Mouse (Mus musculus) layer of hippocampus, adult 9-10 months (tissue): Measurements from ENCODE around the gene Il33.
"Not testable (repeated sequence)": the region's sequence is repeated elsewhere in the genome, so short reads cannot be mapped to it uniquely, and the experiment has no call there.

Source experiments
- DNase-seq: peaks from one replicate; pipeline ENCODE4 v3.0.0; 2022; ENCODE audit warnings: low spot score

The Il33 gene

DNA sequence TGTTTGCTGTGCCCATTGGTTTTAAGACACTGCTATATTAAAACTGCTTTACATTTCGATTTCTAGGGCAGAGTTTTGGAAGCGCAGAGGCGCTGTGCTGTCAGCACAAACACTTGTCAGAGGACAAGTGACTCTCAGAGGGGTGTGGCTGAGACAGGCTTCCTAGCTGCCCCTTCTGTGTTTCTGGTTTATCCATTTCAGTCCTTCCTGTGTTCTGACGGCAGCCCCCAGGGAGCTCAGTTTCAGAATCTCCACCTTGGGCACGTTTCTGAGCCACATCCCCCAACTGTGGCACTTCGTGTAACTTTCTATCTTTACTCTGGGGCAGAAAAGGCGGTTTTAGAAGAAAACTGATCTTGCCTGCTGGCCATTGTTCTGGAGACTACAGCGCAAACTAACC lies 12.5 kb downstream of the Il33 start:
- DNase-seq = no peak

DNA sequence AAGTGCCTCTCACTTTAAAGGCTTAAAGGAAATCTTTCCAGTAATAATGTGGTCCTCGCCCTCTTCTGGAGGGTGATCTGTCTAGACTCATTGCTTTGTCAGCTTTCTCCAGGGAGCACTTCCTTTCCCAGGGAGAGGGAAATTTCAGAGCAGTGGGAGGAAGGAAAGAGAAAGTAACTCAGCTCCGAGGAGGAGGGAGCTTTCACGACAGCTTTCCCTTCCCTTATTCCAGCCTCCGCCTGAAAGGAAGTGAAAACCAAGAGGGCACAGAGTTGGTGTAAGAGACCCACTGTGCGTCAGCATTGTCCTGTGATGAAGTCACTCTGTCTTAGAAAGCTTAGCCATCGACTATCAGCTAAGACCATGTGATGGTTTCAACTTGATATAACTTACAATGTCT lies 15.3 kb downstream of the Il33 start:
- DNase-seq = no peak

DNA sequence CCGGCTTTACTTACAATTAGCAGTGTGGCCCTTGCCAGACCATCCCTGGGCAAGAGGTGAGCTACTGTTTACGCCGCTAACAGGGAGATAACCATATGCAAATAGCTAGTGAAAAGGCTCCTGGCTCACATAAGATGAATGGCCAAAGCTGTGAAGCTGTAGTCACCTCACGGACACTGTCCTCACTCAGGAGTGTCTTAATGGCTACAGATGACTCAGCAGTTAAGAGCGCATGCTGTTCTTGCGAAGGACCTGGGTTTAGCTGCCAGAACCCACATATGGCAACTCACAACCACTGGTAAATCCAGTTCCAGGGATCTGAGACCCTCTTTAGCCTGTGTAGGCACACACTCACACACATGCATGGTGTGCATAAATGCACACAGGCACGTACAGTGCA lies 16.3 kb downstream of the Il33 start:
- no peak for DNase-seq

DNA sequence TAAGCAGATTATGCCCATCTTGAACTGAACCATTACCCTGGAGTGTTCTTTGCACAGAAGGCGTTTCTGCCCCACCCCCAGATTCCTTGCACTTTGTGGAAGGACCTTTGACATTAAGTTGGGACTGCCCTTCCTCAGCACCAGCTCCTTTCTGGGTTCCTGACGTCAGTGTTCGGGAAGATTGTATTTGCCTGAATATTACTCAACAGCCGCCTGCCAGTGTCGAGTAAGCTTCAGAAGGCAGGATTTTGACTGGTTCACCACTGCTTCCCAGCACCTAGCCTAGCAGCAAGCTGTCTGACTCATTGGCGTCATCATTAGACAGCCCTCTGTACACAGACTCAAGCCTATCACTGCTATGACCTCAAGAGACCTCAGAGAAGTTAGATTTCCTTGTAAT lies 17.4 kb downstream of the Il33 start:
- no peak for DNase-seq

DNA sequence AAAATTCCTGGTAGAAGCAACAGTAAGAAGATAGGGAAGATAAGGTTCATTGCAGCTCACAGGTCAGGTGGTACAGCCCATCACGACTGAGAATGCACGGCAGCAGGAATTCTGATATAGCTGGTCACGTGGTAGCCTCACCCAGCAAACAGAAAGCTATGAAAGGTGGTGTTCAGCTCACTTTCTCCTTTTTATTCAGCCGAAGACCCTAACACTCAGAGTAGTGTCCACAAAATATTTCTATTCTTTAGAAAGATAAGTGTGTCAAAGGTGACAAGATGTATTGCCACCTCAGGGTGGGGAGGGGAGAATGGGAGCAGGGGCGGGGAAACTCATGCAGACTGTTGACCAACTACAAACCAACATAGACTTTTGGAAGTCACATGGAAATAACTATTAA lies 19.5 kb downstream of the Il33 start:
- DNase-seq = no peak

DNA sequence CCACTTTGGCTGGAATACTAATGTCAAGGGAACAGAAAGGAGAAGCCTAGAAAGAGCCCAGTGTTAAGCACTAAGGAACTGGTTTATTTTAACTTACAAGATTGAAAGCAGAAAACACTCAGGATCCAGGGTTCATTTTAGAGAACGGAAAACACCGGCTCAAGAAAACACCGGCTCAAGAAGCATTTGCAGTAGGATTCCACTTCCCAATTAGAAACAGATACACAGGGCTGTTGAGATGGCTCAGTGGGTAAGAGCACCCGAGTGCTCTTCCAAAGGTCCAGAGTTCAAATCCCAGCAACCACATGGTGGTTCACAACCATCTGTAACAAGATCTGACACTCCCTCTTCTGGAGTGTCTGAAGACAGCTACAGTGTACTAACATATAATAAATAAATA lies 20.0 kb downstream of the Il33 start:
- not testable (repeated sequence) for DNase-seq

DNA sequence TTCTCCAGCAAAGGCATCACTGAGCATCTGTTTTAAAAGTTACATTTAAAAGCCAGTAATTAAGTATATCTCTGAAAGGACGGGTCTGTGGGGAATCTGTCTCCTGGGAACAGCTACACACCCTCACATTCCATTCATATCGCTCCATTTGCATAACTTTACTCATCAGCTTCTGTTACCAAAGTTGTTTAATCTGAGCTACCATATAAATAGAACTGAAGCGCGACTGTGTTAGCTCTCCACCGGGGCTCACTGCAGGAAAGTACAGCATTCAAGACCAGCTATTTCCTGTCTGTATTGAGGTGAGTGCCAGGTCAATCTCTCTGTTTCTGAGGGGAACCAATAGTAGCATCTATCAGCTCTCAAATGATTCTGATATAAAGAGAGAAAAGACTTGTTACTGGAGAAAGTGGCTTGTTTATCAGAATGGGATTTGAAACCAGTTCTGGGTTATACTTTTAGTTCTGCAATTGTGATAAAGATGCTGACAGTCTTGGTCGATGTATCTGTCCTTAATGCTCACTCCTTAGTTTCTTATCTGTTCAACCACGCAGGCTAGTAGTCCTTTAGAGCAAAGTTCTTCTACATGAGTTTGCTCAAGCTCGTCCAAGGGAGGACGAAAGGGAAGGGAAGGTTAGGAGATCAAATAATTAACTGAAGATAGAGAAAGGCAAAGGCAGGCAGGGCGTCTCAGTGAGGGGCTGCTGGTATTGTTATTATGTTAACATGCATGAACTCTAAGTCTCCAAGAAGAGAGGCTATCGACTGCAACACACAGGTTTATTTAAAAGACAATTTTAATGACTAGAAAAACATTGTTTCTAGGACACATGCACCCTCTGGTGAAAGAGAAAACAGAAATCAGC lies 20.9 kb downstream of the Il33 start:
- no peak for DNase-seq

DNA sequence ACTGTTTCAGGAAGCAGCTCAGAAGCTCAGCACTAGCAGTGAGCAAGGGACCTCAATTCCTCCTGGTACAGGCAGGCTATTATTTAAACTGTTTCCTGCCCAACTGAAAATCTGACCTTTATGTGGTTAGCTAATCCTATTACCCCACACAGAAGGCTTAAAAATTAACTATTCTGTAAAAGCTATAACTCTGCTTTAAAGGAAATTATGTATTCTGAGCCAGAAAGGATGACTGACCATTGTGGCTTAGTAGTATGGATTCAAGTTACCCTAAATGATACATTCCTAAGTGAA lies 21.5 kb downstream of the Il33 start:
- DNase-seq = no peak

DNA sequence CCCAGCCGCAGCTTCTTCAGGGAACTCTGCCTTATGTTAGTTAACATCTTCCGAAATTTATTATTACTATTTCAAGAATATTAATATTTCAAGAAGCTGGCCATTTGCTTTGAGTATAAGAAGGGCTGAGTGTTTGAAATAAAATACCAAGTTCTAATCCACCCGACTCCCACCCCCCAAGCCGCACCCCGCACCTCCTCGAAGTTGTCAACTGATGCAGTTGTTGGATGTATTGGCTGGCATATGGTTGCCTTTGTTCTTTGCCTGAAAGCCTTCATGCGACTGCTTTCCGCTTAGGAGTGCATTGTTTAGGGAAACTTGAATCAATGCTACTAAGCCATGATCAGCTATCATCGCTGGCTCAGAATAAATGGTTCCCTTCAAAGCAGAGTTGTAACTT lies 22.1 kb downstream of the Il33 start:
- DNase-seq = no peak

DNA sequence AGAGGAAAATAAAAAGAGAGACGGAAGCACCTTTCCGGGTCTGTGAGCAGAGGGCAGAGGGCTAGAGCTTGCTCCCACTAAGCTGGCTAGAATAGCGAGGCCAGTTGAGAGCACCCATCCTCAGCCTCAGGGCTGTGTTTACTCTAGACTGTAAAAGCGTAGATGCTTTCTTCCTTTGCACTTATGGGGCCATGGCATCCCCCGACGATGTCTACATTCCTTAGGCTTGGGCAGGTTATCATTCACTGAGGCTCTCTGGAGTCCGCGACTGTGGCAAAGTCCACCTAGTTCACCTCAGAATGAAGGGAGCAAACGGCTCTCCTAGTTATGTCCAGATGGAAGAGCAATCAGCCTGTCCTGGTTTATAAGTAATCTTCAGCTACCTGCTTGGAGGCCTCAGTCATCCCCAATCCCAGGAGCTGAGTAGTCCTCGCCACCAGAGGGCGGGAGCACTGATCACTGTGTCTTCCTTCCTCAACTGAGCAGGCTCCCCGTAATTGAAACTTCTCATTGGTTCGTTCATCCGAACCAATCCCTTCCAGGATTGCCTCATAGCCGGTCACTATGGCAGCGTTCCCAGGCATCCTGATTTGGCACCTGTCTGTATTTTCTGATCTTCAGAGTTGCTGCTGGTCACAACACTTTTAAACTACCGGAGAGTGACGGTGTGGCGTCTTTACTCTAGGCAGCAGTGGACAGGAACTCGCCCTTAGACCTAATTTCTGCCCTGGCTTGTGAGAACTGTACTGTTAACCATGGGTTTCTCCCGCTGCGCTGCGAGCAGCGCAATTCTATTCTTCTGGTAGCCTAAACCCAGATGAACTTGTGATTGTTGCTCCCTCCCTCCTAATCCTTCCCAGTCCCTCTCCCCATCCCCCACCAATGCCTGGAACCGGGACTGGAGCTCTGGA lies 23.2 kb downstream of the Il33 start:
- peak; percentile 42 for DNase-seq

DNA sequence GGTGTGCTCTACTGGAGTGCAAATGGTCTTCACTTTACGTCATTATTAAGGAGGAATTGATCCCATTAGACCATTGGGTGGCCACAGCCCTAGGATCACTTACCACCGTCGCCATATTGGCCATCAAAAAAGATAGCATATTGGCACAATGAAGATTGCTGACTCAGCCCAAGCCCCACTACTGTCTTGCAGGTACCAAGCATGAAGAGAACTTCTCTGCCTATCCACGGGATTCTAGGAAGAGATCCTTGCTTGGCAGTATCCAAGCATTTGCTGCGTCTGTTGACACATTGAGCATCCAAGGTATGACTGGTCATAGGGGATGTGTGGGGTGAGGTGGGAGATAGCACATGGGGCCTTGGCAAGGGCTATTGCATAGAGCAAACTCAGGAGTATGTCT lies 27.6 kb downstream of the Il33 start:
- no peak for DNase-seq

DNA sequence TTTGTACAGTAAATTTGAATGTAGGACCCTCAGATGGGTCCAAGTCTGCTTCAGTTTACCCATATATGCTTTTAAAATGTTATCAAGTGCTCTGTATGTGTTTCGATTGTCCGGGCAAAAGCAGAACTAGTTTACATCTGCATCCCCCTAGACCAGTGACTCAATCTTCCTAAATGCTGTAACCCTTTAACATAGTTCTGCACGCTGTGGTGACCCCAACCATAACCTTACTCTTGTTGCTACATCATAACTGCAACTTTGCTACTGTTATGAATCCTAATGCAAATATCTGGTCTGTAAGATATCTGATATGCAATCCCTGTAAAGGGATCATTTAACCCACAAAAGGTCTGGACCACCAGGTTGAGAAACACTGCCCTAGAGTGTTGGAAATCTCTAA lies 28.9 kb downstream of the Il33 start:
- no peak for DNase-seq

DNA sequence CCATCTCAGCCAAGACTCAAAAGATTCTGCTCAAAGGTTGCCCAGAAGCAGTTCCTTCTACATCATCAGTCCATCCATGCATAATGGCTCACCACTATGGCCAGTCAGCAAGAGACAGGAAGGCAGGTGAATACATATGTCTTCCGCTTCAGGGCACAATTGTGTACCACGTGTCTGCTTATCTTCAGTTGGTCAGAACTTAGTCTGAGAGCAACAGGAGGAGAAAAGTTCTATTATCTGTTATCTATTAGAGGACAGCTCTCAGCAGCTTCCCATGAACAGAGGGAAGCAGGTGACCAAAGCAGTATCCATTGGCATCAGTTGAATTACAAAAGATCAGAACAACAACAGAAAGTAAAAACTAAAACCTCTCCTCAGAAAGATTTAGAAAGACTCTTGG lies 30.5 kb downstream of the Il33 start:
- DNase-seq = no peak

DNA sequence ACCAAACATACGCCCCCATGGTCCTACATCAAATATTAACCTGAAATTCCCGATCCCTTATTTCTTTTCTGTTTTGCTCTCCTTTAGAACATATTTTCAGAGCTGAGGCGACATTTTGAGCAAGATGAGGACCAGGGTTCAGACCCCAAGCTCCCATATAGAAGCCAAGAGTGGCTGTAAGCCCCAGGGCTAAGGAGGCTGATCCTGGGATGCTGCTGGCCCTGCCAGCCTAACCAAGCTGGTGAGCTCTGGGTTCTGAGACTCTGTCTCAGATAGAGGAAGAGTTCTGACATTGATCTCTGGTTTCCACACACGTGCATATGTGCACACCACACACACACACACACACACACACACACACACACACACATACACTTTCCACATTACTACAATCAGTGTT lies 36.0 kb downstream of the Il33 start:
- DNase-seq = no peak

DNA sequence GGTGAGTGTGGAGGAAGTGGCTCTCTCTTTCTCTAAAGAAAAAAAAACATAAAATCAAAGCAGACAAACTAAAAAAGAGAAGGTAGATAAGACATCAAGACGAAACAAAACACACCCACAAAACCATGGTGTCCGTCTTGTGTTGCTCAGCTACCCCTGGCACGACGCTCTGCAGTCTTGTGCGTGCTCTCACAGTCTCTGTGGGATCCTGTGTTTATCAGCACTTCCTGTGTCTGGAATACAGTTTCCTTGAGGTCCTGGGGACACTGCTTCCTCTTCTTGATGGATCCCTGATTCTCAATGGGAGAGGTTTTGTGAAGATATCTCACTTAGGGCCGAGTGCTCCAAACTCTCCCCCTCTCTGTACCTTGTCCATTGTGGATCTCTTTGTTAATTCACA lies 36.9 kb downstream of the Il33 start:
- no peak for DNase-seq

DNA sequence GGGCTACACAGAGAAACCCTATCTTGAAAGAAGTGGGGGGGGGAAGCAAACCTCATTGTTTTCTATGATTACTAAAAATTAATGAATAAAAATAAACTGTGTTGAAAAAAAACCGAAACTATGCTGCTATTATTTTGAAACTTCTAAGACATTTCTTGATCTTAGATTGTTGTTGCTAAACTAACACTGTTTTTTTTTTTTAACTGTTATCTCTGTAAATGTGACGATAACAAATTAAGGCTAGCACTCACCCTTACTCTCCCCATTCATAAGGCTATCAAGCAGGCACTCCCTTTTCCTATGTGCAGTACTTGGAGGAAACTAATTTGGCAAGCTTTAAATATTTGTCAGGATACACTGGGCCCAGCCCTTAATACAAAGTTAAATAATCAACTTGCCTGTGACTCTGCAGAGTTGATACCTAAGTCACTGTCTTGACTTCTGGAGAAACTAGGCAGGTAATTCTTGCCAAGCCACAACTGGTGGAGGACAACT lies 38.7 kb downstream of the Il33 start:
- no peak for DNase-seq

DNA sequence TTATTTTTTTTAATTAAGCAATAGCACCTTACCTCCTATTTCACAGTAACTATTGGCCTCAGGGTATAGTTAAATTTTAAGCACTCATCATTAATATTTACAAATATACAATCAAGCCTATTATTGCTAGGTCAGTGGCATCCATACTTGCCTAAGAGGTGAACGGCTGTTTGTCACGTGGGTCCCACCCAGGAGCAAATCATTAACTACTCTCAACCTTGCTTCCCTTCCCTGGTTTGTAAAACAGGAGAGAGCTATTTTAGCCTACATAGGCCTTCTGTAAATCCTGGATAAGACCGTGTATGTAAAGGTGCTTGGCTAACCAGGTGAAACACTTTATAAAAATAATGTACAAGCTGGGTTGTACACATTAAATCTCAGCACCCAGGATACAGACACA lies 43.0 kb downstream of the Il33 start:
- no peak for DNase-seq

DNA sequence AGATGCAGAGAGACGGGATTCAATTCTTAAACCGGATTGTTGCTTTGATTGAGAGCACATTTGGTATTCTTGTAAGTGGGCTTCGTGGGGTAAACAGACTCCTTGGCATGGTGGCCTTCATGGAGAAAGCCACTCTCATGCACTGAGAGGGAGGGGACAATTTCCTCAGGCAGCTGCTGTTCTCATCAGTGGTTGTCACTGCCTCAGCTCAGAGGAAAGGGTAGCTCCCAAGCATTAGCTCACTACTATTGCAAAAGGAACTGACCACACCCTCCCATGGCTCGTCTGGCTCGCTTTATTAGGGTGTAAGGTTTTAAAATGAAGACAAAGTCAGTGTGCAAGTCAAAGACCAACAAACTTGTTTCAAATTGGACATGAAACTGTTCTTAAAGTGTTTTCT lies 48.5 kb downstream of the Il33 start:
- no peak for DNase-seq

DNA sequence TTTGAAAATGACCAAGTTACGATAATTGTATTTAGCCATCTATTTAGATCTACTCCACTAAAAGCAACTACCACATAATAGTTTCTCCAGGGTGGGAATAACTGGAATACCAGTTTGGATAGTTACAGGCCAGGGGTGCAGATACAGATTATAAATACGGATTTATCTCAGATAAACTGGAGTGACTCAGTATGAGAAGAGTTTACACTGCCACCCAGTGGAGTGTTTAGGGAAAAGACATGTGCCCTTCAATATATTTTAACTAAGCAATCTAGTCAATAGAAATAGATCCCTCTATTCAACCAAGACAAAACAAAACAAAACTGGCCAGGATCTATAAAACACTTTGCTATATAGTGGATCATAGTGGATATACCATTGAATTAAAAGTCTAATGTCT lies 53.9 kb downstream of the Il33 start:
- DNase-seq = peak; percentile 39

DNA sequence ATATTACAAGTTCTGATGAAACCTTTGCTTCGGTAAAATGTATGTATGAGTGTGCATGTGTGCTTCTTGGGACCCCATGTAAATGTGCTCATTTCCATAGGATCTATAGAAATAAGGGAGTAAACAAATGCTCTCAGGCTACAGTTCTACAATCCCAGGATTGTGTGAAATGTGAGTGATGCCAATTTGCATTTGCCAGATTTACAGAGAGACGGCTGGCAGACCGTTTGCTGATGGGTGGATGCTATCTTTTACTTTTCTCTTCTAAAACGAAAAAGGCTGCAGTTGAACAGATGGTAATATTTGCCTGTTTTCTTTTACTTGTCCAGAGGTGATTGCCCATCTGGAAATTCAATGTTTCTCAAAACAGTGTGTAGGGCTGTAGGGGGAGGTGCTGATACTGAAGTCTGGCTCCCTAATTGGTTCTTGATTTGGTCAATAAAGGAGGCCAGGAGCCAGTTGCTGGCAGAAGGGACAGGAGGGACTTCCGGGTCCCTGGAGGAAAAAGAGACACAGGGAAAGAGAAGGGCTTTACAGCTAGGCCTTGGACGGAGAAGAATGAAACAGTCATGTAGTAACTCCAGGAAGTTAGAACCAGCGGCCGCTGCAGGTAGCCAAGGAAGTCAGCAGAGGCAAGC lies 54.7 kb downstream of the Il33 start:
- DNase-seq = no peak

DNA sequence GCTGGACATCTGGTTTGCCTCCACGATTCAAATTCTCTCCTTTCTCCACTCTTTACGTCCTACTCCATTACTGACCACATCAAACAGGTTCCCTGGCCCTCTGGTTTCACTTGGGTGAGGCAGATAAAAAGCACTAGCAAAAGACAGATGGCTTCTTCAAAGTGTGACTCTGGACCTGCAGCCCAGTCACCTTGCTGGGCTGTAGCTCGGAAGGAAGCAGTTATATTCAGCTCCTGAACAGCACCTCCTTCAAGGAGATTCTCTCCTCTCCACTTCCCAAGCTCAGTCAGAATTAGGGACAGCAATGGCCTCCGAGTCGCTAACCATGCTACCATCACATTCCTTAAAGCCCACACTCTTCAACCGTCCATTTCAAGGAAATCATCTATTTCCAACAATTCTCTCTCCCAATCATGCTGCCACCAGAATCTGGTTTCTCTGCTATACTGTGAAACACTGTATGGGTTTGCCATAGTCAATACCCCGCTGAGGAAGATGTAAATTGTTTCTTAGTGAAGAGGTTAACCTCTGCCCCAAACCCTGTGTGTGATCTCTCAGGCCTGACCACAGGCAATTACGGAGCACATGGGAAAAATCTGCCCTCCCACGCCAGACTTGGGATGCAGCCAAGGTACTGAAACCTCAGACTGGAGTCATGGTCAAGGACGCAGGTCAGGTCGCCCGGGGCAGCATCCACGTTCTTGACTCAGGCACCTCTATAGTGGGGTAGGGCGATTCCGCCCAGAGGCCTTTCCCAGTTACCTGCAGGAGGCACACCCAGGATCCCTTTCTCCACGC lies 59.5 kb downstream of the Il33 start:
- DNase-seq = no peak

DNA sequence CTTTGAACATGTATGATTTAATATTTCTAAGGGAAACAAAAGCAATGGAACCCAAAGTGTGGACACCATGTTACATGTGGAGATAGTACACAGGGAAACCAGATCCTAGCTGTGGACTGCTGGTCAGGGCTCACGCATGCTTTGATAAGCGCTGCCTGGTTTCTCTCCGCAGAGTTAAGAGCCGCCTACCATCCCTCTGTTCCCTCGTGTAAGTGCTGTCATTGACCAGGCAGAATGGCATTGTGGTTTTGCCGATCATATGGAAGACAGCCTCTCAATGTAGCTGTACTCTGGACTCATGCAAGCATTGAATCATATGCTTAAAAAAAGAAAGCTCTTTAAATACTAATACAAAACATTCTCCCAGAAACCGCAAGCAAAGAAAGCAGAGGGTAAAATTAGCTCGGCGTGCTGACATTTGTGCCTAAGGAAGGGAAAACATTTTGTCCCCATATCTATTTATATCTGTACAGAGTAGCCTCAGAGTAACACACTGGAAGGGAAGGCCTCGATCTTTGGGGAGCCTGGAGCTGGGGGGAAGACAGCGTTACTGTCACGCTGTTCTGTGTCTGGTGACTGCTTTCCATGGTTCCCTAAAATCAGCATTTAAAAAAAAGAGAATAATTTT lies 61.7 kb downstream of the Il33 start:
- no peak for DNase-seq
